Mouse (Mus musculus) embryonic fibroblast, embryonic 13.5 days (primary cell): ENCODE data around the gene Stk10.

Source experiments
- CTCF ChIP-seq: IDR thresholded peaks from 2 replicates; pipeline ENCODE4 v1.5.1; 2011; ENCODE audit warnings: mild to moderate bottlenecking, control low read depth, low read length, moderate library complexity, borderline replicate concordance; ENCODE audit not compliant: insufficient read depth
- POLR2A ChIP-seq: IDR thresholded peaks from 2 replicates; pipeline ENCODE4 v1.6.1; 2011; ENCODE audit warnings: low read depth, mild to moderate bottlenecking, control low read depth, low read length, moderate library complexity

- TF ChIP-seq POLR2A (no peak), CTCF (no peak)
These were observed 43.6 kb downstream of the Stk10 start for GRCm38 (mm10) chr11:32576760-32577050.
